Mouse (Mus musculus) urinary bladder, postnatal 4 days (tissue): Measurements from ENCODE around the gene Lgr5.

Experiments
- DNase-seq, 2 experiments: peaks; one replicate each; pipeline ENCODE4 v3.0.0; 2021 to 2022; ENCODE audit warnings: low spot score in 2 of 2

The Lgr5 gene

DNA sequence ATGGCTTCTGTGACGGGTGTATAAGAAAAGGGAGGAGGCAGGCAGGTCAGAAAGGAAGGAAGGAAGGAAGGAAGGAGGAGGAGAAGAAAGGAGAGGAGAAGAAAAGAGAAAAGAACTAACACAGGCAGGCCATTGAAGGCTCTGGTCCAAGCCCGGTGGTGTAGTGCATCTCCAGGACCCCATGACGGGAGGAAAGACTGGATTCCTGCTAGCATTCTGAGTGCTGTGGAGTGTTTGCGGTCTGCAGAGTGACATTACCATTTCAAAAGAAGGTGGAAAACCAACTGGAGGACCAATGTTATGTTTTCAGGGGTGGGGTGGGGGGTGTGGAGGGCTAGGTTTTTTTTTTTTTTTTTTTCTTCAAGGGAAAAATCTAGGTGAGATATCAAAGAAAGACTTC lies 165.6 kb downstream of the Lgr5 start:
- DNase-seq, result no peak

GRCm38 (mm10) chr10:115414056-115414455 lies 173.5 kb downstream of the Lgr5 start:
- no peak for DNase-seq

DNA sequence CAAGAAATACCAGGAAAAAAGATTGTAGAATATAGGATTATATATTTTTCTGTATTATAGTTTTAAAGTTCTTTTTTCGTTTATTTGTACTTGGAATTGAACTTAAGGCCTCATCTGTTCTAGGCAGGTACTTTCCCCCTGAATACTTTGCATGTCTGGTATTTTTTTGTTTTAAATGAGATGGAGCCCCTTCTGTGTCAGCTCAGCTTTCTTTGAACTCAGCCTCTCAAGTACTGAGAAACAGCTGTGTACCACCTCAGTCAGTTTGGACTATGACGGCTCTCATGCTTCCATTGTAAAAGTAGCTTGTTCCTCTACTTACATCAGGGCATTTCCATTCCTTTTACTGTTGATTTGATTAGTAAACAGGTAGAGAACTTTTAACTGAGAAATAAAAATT lies 174.1 kb downstream of the Lgr5 start:
- DNase-seq, result no peak

GRCm38 (mm10) chr10:115406393-115406792 lies 181.2 kb downstream of the Lgr5 start:
- DNase-seq, result peak in 1 of 2 experiments; percentile 60
